Mouse (Mus musculus) Muller cell, postnatal 12 days (primary cell): Measurements from ENCODE around the gene Secisbp2.
A peak's percentile ranks its signal among the peaks of the same experiment; 100 is the strongest.
"Not testable (repeated sequence)": the region's sequence is repeated elsewhere in the genome, so short reads cannot be mapped to it uniquely, and the experiment has no call there.

ENCODE experiments used
- DNase-seq: peaks from one replicate; pipeline ENCODE4 v3.0.0-alpha.2; 2015; ENCODE audit errors: inconsistent ontology term

Gene Secisbp2

GRCm38 (mm10) chr13:51651408-51652064 is at the start of gene Secisbp2:
Gene Secisbp2, plus strand, starts transcription at chr13:51651697.
- peak; percentile 95 for DNase-seq

DNA sequence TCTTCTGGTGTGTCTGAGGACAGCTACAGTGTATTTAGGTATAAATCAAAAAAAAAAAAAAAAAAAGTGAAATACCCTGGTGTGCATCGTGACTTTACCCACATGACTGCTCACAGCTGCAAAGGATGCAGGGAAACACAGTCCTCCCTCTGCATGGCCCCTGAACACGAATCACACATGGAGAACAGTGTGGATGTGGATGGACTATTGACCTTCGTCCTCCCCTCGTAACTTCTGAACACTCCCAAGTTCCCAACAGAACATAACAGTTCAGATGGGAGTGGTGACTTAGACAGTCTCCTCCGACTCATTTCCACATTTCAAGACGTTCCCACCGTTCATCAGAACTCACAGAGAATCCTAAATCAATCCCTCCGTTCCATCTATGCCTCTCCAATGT is 48.7 kb upstream of the Secisbp2 start:
- no peak for DNase-seq

- peak; percentile 92 for DNase-seq
Measured at GRCm38 (mm10) chr13:51603221-51603893, 48.1 kb upstream of the Secisbp2 start.

DNA sequence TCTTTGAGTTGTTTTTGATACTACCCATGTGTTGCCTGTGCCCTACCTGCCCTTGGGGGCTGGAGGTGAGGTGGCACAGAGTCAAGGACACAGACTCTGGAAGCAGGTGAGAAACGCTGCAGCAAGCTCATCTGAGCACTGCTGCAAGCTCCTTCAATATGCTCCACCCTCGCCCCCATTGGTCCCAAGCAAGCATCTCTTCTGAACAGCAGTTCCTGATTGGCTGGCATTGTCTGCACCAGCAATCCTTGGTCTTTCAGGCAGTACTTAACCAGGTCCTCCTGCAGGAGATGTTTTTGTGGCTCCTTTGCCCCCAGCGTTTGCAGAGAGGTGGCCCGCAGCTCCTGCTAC is 47.6 kb upstream of the Secisbp2 start:
- no peak for DNase-seq

GRCm38 (mm10) chr13:51609231-51609630 is 42.3 kb upstream of the Secisbp2 start:
- DNase-seq = no peak

- no peak for DNase-seq
Measured at GRCm38 (mm10) chr13:51611060-51611459, 40.4 kb upstream of the Secisbp2 start.

DNA sequence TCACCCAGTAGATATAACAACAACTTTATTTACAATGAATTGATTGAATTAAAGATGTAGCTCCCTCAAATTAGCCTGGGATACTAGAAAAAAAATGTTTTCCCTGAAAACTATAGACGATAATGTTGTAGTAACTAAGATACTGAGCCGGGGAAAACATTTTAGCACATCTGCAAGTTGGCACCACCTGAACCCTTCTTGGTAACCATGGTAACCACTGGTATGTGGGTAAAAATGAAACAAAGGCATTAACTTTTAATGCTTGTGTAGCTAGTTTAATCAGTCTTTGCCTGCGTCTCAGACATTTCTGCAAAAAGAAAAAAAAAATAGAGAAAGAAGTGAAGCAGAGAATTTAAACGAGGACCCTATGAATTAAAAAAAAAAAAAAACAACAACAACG is 40.0 kb upstream of the Secisbp2 start:
- no peak for DNase-seq

DNA sequence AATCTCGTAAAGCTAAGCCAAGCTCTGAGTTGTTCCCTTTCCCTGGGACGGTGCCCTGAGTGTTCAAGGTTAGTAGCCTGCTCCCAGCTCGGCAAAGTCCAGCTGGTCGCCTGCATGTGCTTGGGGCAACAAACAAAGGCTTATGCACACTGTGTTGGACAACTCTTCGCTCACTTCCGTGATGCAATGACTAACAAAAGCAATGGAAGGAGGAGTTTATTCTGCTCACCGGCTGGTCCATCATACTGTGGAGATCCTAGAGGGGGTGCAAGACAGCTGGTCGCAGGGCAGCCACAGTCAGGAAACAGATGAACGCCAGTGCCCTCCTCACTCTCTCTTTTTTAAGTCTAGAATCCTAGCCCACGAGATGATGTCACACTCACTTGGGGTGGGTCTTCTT is 35.7 kb upstream of the Secisbp2 start:
- peak; percentile 7 for DNase-seq

GRCm38 (mm10) chr13:51616417-51617044 is 35.0 kb upstream of the Secisbp2 start:
- peak; percentile 87 for DNase-seq

GRCm38 (mm10) chr13:51617306-51617705 is 34.2 kb upstream of the Secisbp2 start:
- peak; percentile 47 for DNase-seq

DNA sequence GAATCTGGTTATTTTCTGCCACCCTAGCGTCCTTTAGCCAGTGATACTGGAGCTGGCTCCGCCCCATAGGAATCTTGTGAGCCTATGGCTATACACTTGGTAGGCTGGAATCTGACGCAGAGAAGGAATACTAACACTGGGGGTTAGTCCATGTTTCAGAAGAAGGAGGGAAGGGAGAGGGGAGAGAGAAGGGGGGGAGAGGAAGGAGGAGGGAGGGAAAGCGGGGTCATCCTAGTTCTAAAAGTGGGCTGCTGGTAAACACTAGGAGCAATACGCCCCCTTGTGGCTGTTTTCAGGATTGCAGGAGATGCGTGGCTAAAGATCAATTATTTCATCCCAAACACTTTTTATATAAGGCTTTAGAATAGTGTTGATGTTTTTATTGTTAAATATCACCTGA is 33.6 kb upstream of the Secisbp2 start:
- peak; percentile 60 for DNase-seq

DNA sequence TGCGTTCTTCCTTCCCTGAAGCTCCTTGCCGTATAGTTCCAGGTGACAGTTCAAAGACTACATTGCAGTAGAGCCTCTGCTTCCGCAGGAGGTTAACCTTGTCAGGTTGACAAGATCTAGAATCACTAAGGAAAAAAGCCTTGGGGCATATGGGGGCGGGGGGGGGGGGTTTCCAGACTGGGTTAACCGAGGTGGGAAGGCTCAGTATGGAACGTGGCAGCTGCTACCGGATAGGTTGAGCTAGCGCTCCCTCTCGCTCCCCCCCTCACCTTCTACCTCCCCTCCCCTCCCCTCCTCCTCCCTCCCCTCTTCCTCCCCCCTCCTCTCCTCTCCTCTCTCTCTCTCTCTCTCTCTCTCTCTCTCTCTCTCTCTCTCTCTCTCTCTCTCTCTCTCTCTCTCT is 32.9 kb upstream of the Secisbp2 start:
- no peak for DNase-seq

DNA sequence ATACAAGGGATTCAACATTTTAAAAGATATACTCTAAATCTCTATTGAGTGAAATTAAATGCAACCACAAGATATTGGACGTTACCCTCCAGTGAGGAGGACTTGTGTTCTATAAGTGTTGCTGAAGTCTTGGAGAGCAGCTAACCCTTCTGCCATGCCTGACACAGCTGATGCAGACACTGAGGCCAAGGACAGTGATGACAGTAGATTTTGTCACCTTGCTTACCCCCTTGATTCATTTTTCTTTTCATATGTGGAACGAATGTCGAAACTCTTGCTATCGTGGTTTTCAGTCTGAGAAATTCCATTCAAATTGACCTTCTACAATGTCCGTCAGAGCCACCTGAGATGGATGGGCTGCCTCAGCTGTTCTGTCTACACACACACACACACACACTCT is 28.9 kb upstream of the Secisbp2 start:
- no peak for DNase-seq

DNA sequence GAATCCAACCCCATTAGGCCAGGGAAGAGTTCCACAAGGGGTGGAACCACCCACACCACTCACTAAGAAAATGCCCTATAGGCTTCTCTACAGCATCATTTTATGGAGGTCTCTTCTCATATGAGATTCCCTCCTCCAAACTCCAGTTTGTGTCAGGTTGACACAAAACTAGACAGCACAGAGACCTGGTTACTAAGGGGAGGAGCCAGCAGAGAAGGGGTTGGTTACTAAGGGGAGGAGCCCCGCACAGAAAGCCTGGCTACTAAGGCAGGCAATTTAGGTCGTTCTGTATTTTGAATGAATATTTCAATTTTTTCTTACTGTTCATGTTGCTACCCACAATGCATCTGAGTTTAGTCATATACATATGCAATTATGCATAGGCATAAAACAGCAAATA is 27.8 kb upstream of the Secisbp2 start:
- no peak for DNase-seq

DNA sequence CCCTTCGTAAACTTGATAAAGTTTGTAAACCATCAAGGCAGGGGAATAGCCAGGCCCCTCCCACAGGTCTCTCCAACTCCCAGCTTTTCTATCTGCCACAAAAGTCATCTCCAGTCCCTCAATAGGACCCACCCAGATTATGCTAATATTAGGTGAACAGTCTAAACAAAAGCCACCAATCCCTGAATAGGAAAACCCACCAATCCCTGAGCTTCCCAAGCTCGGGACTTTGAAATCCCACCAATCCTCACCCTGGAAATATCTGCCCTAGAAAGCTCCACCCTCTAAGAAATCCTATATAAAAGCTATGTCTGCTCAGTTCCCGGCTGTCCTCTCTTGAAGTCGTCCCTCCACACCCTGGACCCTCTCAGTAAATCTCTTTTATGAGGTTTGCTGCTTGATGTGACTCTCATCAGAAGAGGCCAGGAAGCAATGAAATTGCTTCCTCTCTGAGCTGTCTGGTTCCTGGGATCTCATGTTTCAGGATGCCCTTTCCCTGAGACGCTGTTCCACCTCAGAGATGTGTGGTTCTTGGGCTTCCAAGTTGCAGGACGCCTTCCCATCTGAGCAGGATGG is 23.1 kb upstream of the Secisbp2 start:
- no peak for DNase-seq

DNA sequence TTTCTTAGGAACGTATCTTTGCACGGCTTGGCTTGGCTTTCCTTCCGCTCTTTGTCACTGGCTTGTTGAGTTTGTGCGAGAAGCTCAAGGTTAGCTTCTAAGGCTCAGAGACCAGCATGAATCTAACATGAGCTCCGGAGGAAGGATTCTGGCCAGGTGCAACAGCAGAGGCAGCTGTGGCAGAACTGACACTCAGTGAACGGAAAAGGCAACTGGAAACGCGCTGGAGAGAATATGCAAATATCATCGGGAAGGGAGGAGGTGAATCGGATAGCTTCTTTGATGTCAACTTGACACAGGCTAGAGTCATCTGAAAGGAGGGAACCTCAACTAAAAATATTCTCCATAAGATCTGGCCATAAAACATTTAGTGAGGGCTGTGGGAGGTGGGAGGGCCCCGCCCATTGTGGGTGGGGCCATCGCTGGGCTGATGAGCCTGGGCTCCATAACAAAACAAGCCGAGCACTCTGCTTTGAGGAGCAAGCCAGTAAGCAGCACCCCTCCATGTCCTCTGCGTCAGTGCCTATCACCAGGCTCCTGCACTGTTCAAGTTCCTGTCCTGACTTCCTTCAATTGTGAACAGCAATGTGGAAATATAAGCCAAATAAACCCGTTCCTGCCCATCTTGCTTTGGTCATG is 20.0 kb upstream of the Secisbp2 start:
- no peak for DNase-seq

DNA sequence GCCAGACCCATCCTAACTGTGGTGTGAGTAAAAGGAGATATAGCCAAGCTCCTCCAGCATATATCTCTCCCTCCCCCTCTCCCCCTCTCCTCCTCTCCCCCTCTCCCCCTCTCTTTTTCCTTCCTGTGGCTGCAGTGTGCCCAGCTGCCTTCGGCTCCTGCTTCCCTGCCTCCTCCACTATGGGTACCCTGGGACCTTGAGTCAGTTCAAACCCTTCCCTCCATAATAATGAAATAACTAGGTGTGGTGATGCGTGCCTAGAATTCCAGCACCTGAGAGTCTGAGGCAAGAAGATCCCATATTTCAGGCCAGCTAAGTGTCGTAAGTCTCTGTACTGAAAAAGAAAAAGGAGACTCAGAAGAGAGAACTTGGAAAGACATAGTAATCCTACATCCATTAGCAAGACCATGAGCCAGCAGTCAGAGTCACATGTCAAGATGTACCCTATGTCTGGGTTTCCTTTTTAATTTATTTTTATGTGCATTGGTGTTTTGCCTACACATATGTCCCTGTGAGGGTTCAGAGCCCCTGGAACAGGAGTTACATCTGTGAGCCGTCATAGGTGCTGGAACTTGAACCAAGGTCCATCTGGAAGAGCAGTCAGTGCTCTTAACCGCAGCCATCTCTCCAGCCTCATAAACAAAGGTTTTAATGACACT is 18.8 kb upstream of the Secisbp2 start:
- no peak for DNase-seq

DNA sequence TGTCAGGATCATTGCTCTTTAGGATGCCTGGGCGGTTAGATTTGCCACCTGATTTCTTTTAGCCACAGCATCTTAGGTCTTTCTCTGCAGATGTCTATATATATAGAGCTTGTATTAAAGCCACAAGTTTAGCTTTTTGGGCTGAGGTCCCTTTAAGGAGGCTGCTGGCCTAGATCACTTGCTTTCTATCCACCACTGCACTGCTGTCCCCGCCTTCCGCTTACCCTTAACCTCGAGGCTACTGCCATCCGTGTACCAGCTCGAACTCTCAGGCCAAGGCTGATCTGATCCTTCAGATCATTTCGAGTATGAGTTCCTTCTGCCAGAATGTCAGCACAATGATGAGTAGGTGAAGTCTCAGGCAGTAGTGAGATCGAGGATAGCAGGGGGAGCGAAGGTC is 16.1 kb upstream of the Secisbp2 start:
- not testable (repeated sequence) for DNase-seq

- DNase-seq = no peak
Measured at GRCm38 (mm10) chr13:51638958-51639357, 12.5 kb upstream of the Secisbp2 start.

DNA sequence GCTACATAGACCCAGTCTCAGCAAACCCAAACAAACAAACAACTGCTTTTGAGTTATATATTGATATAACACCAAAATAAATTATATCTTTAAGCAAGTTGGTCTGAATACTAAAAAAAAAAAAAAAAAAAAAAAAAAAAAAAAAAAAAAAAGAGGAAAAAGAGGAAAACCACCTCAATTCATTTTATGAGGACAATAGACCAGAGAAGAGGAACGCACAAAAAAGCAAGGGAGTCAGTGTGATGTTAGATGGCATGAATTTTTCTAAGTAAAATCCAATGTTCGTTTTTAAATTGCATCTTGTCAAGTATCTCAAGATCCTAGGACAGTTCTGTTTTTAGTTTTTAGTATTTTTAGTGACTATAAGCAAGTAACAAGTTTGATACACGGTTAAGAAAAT is 10.1 kb upstream of the Secisbp2 start:
- DNase-seq = no peak

GRCm38 (mm10) chr13:51642171-51642778 is 9.2 kb upstream of the Secisbp2 start:
- no peak for DNase-seq
